8 mouse cellular contexts compared by ENCODE assay signal in the genomic region with DNA sequence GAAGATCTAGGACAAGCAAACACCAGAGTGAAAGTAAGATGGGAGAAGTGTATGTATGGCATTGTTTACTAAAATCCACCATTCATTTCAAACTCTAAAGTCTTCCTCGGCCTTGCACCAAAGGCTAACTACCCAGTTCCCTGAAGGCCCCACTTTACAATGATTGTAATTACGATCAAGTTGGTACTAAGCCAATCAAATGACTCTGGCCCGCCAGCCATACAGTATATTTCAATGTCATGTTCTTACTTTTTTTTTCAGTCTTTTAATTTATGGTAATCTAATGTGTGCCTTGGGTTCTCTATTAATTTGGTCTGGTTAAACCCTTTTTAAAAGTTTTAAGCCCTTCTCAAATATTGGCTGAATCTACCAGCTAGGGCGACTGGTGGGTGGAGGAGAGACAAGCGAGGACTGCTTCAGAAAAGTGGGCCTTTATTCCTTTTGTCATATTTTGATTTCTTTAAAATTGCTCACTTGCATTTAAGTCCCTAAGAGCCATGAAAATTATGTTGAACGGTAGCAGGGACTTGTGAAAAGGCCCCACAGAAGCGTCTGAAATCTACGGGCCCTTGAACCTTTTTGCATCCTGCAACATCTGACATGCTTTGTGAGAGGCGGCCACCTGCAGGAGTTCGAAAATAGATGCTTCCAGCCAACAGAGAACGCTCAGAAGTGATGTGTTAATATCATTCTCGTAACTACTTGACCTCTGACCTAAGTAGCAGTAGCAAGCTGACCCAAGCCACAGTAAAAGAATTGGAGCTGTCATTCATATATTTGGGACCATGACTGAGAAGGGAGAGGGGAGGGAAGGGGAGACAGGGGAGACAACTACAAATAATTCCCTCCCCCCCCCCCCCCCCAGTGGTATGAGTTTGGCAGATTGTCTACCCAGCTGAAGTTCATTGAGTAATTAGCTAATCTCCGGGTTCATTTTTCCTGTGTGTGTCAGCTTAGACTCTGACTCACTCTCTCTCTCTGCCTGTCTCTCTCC.
DNase-seq lines count a peak whose midpoint lies in the region; ATAC-seq lines count a peak whose summit lies in the region.

No protein-coding gene starts in this region.

- no peak overlapping the region for H3K4me2 ChIP-seq in heart, embryonic 12.5 days
- H3K4me2 ChIP-seq in lung, embryonic 16.5 days (ENCODE audit: low read depth, low read length), result no peak overlapping the region
- H3K4me2 ChIP-seq in liver, embryonic 11.5 days, result no peak overlapping the region

- no peak overlapping the region for H3K9ac ChIP-seq in heart, embryonic 12.5 days
- H3K9ac ChIP-seq in lung, embryonic 16.5 days (ENCODE audit: low read length), result no peak overlapping the region
- no peak overlapping the region for H3K9ac ChIP-seq in liver, embryonic 11.5 days (ENCODE audit: low read depth, low read length)

- DNase-seq in heart, adult 18-20 months, result peak; percentile 18 to 32
- no peak for DNase-seq in lung, adult 18-20 months
- DNase-seq in embryonic facial prominence, embryonic 10.5 days (ENCODE audit: low spot score), result peak; percentile 30
- peak; percentile 23 for DNase-seq in retina, postnatal 1 day
- no peak for DNase-seq in liver, embryonic 11.5 days (ENCODE audit: low spot score)
- DNase-seq in urinary bladder, adult 2 months (ENCODE audit: low spot score), result no peak

- no peak overlapping the region for H3K4me3 ChIP-seq in heart, embryonic 12.5 days
- H3K4me3 ChIP-seq in lung, embryonic 16.5 days (ENCODE audit: low read length), result no peak overlapping the region
- no peak overlapping the region for H3K4me3 ChIP-seq in embryonic facial prominence, embryonic 10.5 days
- no peak overlapping the region for H3K4me3 ChIP-seq in liver, embryonic 11.5 days (ENCODE audit: low read depth, low read length)

- no peaks in the 10 kb centered on the region for H3K9me3 ChIP-seq in heart, embryonic 12.5 days (replicated peaks)
- no peaks in the 10 kb centered on the region for H3K9me3 ChIP-seq in lung, embryonic 16.5 days (ENCODE audit: control insufficient read depth, low read length)
- H3K9me3 ChIP-seq in embryonic facial prominence, embryonic 10.5 days, result no peaks in the 10 kb centered on the region
- H3K9me3 ChIP-seq in liver, embryonic 11.5 days (ENCODE audit: control insufficient read depth, low read length), result no peaks in the 10 kb centered on the region

- H3K27me3 ChIP-seq in heart, embryonic 12.5 days (replicated peaks), result no peaks in the 10 kb centered on the region
- no peaks in the 10 kb centered on the region; the same call in 1 of the 2 replicates for H3K27me3 ChIP-seq in lung, embryonic 16.5 days (ENCODE audit: control insufficient read depth, insufficient read depth, low read depth, low read length)
- peaks cover 60% of the 10 kb centered on the region for H3K27me3 ChIP-seq in embryonic facial prominence, embryonic 10.5 days (replicated peaks; ENCODE audit: low read depth, poor library complexity, severe bottlenecking)
- H3K27me3 ChIP-seq in liver, embryonic 11.5 days (replicated peaks; ENCODE audit: control insufficient read depth, insufficient read depth, low read length), result peaks cover 2% of the 10 kb centered on the region; the same call in 1 of the 2 replicates

- ATAC-seq in heart, embryonic 12.5 days (ENCODE audit: insufficient number of reproducible peaks, low FRiP score), result no peak
- peak; percentile 72 for ATAC-seq in lung, embryonic 16.5 days (ENCODE audit: low read depth)
- ATAC-seq in liver, embryonic 11.5 days (replicated peaks; ENCODE audit: low FRiP score), result no peak

- no peaks in the 10 kb centered on the region for H3K36me3 ChIP-seq in heart, embryonic 12.5 days
- H3K36me3 ChIP-seq in lung, embryonic 16.5 days (ENCODE audit: control insufficient read depth, insufficient read depth, low read length), result no peaks in the 10 kb centered on the region
- no peaks in the 10 kb centered on the region for H3K36me3 ChIP-seq in embryonic facial prominence, embryonic 10.5 days (replicated peaks)
- H3K36me3 ChIP-seq in liver, embryonic 11.5 days (ENCODE audit: control insufficient read depth, insufficient read depth, low read length), result no peaks in the 10 kb centered on the region

- 54% methylated on average over 13 of the region's 13 CpGs for WGBS in heart, embryonic 12.5 days
- 52% methylated on average over 13 of the region's 13 CpGs for WGBS in lung, embryonic 16.5 days
- 38% methylated on average over 13 of the region's 13 CpGs for WGBS in embryonic facial prominence, embryonic 10.5 days
- WGBS in liver, embryonic 11.5 days, result 69% methylated on average over 12 of the region's 13 CpGs

- H3K27ac ChIP-seq in heart, embryonic 12.5 days (ENCODE audit: poor library complexity, severe bottlenecking), result no peak overlapping the region
- 0 out of 2 replicates have a peak overlapping the region, but pooled peaks have one; percentile 17 for H3K27ac ChIP-seq in lung, embryonic 16.5 days (ENCODE audit: low read length)
- H3K27ac ChIP-seq in embryonic facial prominence, embryonic 10.5 days (replicated peaks), result no peak overlapping the region
- no peak overlapping the region for H3K27ac ChIP-seq in liver, embryonic 11.5 days (ENCODE audit: low read depth, low read length)

- peaks cover 18% of the 10 kb centered on the region for H3K4me1 ChIP-seq in heart, embryonic 12.5 days (replicated peaks)
- peaks cover 4% of the 10 kb centered on the region; the same call in 1 of the 2 replicates for H3K4me1 ChIP-seq in lung, embryonic 16.5 days (replicated peaks; ENCODE audit: control insufficient read depth, insufficient read depth, low read length)
- H3K4me1 ChIP-seq in embryonic facial prominence, embryonic 10.5 days, result peaks cover 21% of the 10 kb centered on the region
- no peaks in the 10 kb centered on the region for H3K4me1 ChIP-seq in liver, embryonic 11.5 days (replicated peaks; ENCODE audit: control insufficient read depth, insufficient read depth, low read length)

Comparison
In these comparisons a context has a peak if more than half of its experiments do, and no peak if none do; other contexts are left out.
1. DNase-seq: peak in heart, adult 18-20 months (2 of 2), embryonic facial prominence, embryonic 10.5 days (single experiment) and retina, postnatal 1 day (single experiment); none in lung, adult 18-20 months (0 of 2), liver, embryonic 11.5 days (single experiment) and urinary bladder, adult 2 months (single experiment).